9 mouse cellular contexts compared by ENCODE assay signal in genomic region chr1:157745611-157746010, GRCm38 (mm10).
A peak's percentile ranks its signal among the peaks of the same experiment; 100 is the strongest.
DNase-seq lines count a peak whose midpoint lies in the region; ATAC-seq and TF ChIP-seq lines count a peak whose summit lies in the region.
"Had no signal": no experiment of that assay in that cellular context is flagged by ENCODE, and none has a peak within 500 bp of the region (broad histone marks: within the 10 kb centered on the region; RNA-seq: fewer than 3 reads in every experiment).

No protein-coding gene starts in this region.

- peak; percentile 19 to 78 for DNase-seq in adrenal gland, adult (ENCODE audit: inconsistent age in 2 of 2, low spot score in 1 of 2)
- no peak for DNase-seq in adrenal gland, postnatal 4 days (ENCODE audit: low spot score in 2 of 2)
- DNase-seq in R1 (ENCODE audit: low read depth, low spot score): peak; percentile 69
- DNase-seq in heart, postnatal 0 days (ENCODE audit: low spot score): no peak
- DNase-seq in layer of hippocampus, adult 9-11 months: peak; percentile 59
- peak; percentile 41 for DNase-seq in stomach, postnatal 0 days (ENCODE audit: low spot score)

- no peak overlapping the region for H3K4me3 ChIP-seq in cortical plate, adult 2 months (ENCODE audit: insufficient read depth, low read length)
- H3K4me3 ChIP-seq in heart, postnatal 0 days (ENCODE audit: low read depth, low read length): no peak overlapping the region
- H3K4me3 ChIP-seq in stomach, postnatal 0 days (ENCODE audit: low read depth, low read length): no peak overlapping the region
- H3K4me3 ChIP-seq: heart, embryonic 15.5 days had no signal

- TF ChIP-seq EP300 in heart, postnatal 0 days (IDR thresholded peaks at IDR 0.05; ENCODE audit: low read depth): no peak
- no peak for TF ChIP-seq EP300 in stomach, postnatal 0 days (optimal IDR thresholded peaks at IDR 0.05)

- H3K9me3 ChIP-seq in heart, postnatal 0 days (replicated peaks; ENCODE audit: control insufficient read depth, low read length): no peaks in the 10 kb centered on the region
- H3K9me3 ChIP-seq in stomach, postnatal 0 days (ENCODE audit: control insufficient read depth, low read length): no peaks in the 10 kb centered on the region
- H3K9me3 ChIP-seq: heart, embryonic 15.5 days had no signal

- no peaks in the 10 kb centered on the region for H3K27me3 ChIP-seq in heart, postnatal 0 days (ENCODE audit: control insufficient read depth, insufficient read depth, low read length)
- no peaks in the 10 kb centered on the region for H3K27me3 ChIP-seq in stomach, postnatal 0 days (ENCODE audit: control insufficient read depth, insufficient read depth, low read length)
- H3K27me3 ChIP-seq: heart, embryonic 15.5 days had no signal

- no peaks in the 10 kb centered on the region for H3K4me1 ChIP-seq in cortical plate, adult 2 months (ENCODE audit: control insufficient read depth, insufficient read depth, low read length)
- no peaks in the 10 kb centered on the region for H3K4me1 ChIP-seq in heart, postnatal 0 days (ENCODE audit: control insufficient read depth, insufficient read depth)
- no peaks in the 10 kb centered on the region for H3K4me1 ChIP-seq in stomach, postnatal 0 days (replicated peaks; ENCODE audit: control insufficient read depth, insufficient read depth)
- H3K4me1 ChIP-seq: heart, embryonic 15.5 days had no signal

- no peak for TF ChIP-seq POLR2A in cortical plate, adult 2 months (IDR thresholded peaks at IDR 0.05; ENCODE audit: extremely low read depth, insufficient read depth, low read length)

- peak; percentile 88 for TF ChIP-seq CTCF in cortical plate, adult 2 months (IDR thresholded peaks at IDR 0.05; ENCODE audit: extremely low read depth, insufficient read depth, low read length)
- peak; percentile 66 for TF ChIP-seq CTCF in heart, postnatal 0 days (IDR thresholded peaks at IDR 0.05; ENCODE audit: low read depth)
- TF ChIP-seq CTCF in stomach, postnatal 0 days (IDR thresholded peaks at IDR 0.05; ENCODE audit: low read depth): peak; percentile 81

- H3K9ac ChIP-seq in heart, postnatal 0 days (replicated peaks; ENCODE audit: low read depth, low read length): no peak overlapping the region
- H3K9ac ChIP-seq in stomach, postnatal 0 days (ENCODE audit: low read length): no peak overlapping the region
- H3K9ac ChIP-seq: heart, embryonic 15.5 days had no signal

- H3K27ac ChIP-seq in cortical plate, adult 2 months (ENCODE audit: insufficient read depth, low read length): no peak overlapping the region
- H3K27ac ChIP-seq in heart, postnatal 0 days (ENCODE audit: low read depth): no peak overlapping the region
- H3K27ac ChIP-seq in stomach, postnatal 0 days (replicated peaks): no peak overlapping the region
- H3K27ac ChIP-seq: heart, embryonic 15.5 days had no signal

- H3K4me2 ChIP-seq in heart, postnatal 0 days (ENCODE audit: low read depth, low read length): no peak overlapping the region
- H3K4me2 ChIP-seq in stomach, postnatal 0 days (replicated peaks; ENCODE audit: low read depth): no peak overlapping the region
- H3K4me2 ChIP-seq: heart, embryonic 15.5 days had no signal

- ATAC-seq in heart, postnatal 0 days (ENCODE audit: insufficient read depth, low read depth): no peak
- peak; percentile 71; the same call in 1 of the 2 replicates for ATAC-seq in megakaryocyte-erythroid progenitor cell, adult 5-6 weeks (replicated peaks; ENCODE audit: low FRiP score, low TSS enrichment, poor library complexity, severe bottlenecking)
- ATAC-seq in stomach, postnatal 0 days (ENCODE audit: low FRiP score, low TSS enrichment): no peak

- no peaks in the 10 kb centered on the region for H3K36me3 ChIP-seq in heart, postnatal 0 days (replicated peaks; ENCODE audit: control insufficient read depth, insufficient read depth, low read length)
- H3K36me3 ChIP-seq in stomach, postnatal 0 days (ENCODE audit: control insufficient read depth, insufficient read depth, low read length): no peaks in the 10 kb centered on the region
- H3K36me3 ChIP-seq: heart, embryonic 15.5 days had no signal

Comparison
In these comparisons a context has a peak if more than half of its experiments do, and no peak if none do; other contexts are left out.
1. DNase-seq: peak in adrenal gland, adult (2 of 2), R1 (single experiment), layer of hippocampus, adult 9-11 months (single experiment) and stomach, postnatal 0 days (single experiment); none in adrenal gland, postnatal 4 days (0 of 2) and heart, postnatal 0 days (single experiment).
2. Peak in every context shown above with its lines, with median percentiles within 50 percentile points of each other: CTCF ChIP-seq.